Mouse (Mus musculus) T-cell, adult 2 months (primary cell): ENCODE results near the gene Dusp10.

ENCODE experiments used
- DNase-seq: peaks from one replicate; pipeline ENCODE4 v3.0.0; 2022; ENCODE audit warnings: low spot score

Gene Dusp10

GRCm38 (mm10) chr1:184013106-184013505 is at the start of gene Dusp10:
Dusp10 (plus strand) TSS chr1:184013302.
- DNase-seq, result peak; percentile 44

GRCm38 (mm10) chr1:183965341-183965740 is 47.8 kb upstream of the Dusp10 start:
- no peak for DNase-seq

- no peak for DNase-seq
These were observed 43.8 kb upstream of the Dusp10 start for GRCm38 (mm10) chr1:183969265-183969664.

- peak; percentile 22 for DNase-seq
These were observed 33.3 kb upstream of the Dusp10 start for GRCm38 (mm10) chr1:183979814-183980243.

GRCm38 (mm10) chr1:183982108-183982507 is 31.0 kb upstream of the Dusp10 start:
- DNase-seq, result peak; percentile 42

GRCm38 (mm10) chr1:183987711-183988245 is 25.3 kb upstream of the Dusp10 start:
- DNase-seq, result peak; percentile 93

- no peak for DNase-seq
These were observed 21.2 kb upstream of the Dusp10 start for GRCm38 (mm10) chr1:183991921-183992320.

GRCm38 (mm10) chr1:183997207-183997606 is 15.9 kb upstream of the Dusp10 start:
- no peak for DNase-seq

GRCm38 (mm10) chr1:184002470-184002869 is 10.6 kb upstream of the Dusp10 start:
- no peak for DNase-seq

GRCm38 (mm10) chr1:184004311-184004710 is 8.8 kb upstream of the Dusp10 start:
- DNase-seq, result no peak

- DNase-seq, result peak; percentile 94
These were observed 7.6 kb upstream of the Dusp10 start for GRCm38 (mm10) chr1:184005315-184006058.

- no peak for DNase-seq
These were observed 7.0 kb upstream of the Dusp10 start for GRCm38 (mm10) chr1:184006086-184006485.

- DNase-seq, result no peak
These were observed 1.8 kb upstream of the Dusp10 start for GRCm38 (mm10) chr1:184011311-184011710.

- no peak for DNase-seq
These were observed 989 bp downstream of the Dusp10 start for GRCm38 (mm10) chr1:184014091-184014490.

GRCm38 (mm10) chr1:184015995-184016730 is 3.1 kb downstream of the Dusp10 start:
- no peak for DNase-seq

GRCm38 (mm10) chr1:184017606-184018005 is 4.5 kb downstream of the Dusp10 start:
- no peak for DNase-seq

- no peak for DNase-seq
These were observed 6.1 kb downstream of the Dusp10 start for GRCm38 (mm10) chr1:184019042-184019721.

GRCm38 (mm10) chr1:184019722-184020107 is 6.6 kb downstream of the Dusp10 start:
- no peak for DNase-seq

GRCm38 (mm10) chr1:184023971-184024370 is 10.9 kb downstream of the Dusp10 start:
- no peak for DNase-seq

GRCm38 (mm10) chr1:184024631-184025030 is 11.5 kb downstream of the Dusp10 start:
- DNase-seq, result peak; percentile 80

GRCm38 (mm10) chr1:184025079-184025478 is 12.0 kb downstream of the Dusp10 start:
- DNase-seq, result peak; percentile 64

- DNase-seq, result no peak
These were observed 13.9 kb downstream of the Dusp10 start for GRCm38 (mm10) chr1:184027039-184027438.
